Mouse (Mus musculus) CH12.LX (cell line): Measurements from ENCODE around the gene Chrne. TPM values are rescaled to one million over a fixed set of nuclear protein-coding genes. Genes with fewer than 3 reads are reported as not detected.

ENCODE experiments used
- DNase-seq: peaks from one replicate; pipeline ENCODE4 v3.0.0-alpha.2; 2013; ENCODE audit errors: extremely low read depth
- H3K27ac ChIP-seq: 2 replicates; pipeline ENCODE4 v1.5.1; 2012; ENCODE audit warnings: low read depth, mild to moderate bottlenecking, control low read depth, moderate library complexity; ENCODE audit not compliant: insufficient read depth
- H3K27me3 ChIP-seq: replicated peaks from 2 replicates; pipeline ENCODE3; 2012; ENCODE audit warnings: inconsistent platforms
- H3K36me3 ChIP-seq, 2 experiments: replicated peaks in 1 of 2; 2 replicates each; pipeline versions ENCODE3 to v1.6.1; 2012; ENCODE audit warnings: inconsistent platforms in 1 of 2, low read length in 1 of 2, mild to moderate bottlenecking in 1 of 2, mixed read lengths in 1 of 2, moderate library complexity in 1 of 2; ENCODE audit not compliant: control insufficient read depth in 1 of 2, insufficient read depth in 1 of 2
- H3K4me1 ChIP-seq, 2 experiments: 2 replicates each; pipeline ENCODE4 v1.6.1; 2012; ENCODE audit warnings: inconsistent platforms in 1 of 2, moderate library complexity in 1 of 2; ENCODE audit not compliant: insufficient read depth in 2 of 2, control insufficient read depth in 1 of 2
- H3K4me2 ChIP-seq: 2 replicates; pipeline ENCODE4 v1.6.1; 2012; ENCODE audit warnings: low read depth, mild to moderate bottlenecking, control low read depth; ENCODE audit not compliant: poor library complexity, insufficient read depth, severe bottlenecking
- H3K4me3 ChIP-seq, 3 experiments: fragments of 150-350 bp in 1 of 3; sonication (generic) in 1 of 3; replicated peaks in 1 of 3; 2 replicates each; pipeline versions ENCODE3 to v1.5.1; 2011 to 2012; ENCODE audit warnings: low read depth in 2 of 3, low read length in 2 of 3, mild to moderate bottlenecking in 2 of 3, moderate library complexity in 2 of 3, control low read depth in 1 of 3, improper control_type of control experiment in 1 of 3, inconsistent platforms in 1 of 3, mixed read lengths in 1 of 3; ENCODE audit not compliant: poor library complexity in 1 of 3
- H3K79me2 ChIP-seq: replicated peaks from 2 replicates; pipeline ENCODE4 v1.6.1; 2012; ENCODE audit warnings: mild to moderate bottlenecking, moderate library complexity; ENCODE audit not compliant: control insufficient read depth, poor library complexity, insufficient read depth, severe bottlenecking; ENCODE audit errors: extremely low read depth
- H3K9ac ChIP-seq: 2 replicates; pipeline ENCODE4 v1.6.1; 2012; ENCODE audit warnings: low read depth, mild to moderate bottlenecking, control low read depth, moderate library complexity; ENCODE audit not compliant: insufficient read depth
- H3K9me3 ChIP-seq: replicated peaks from 2 replicates; pipeline ENCODE3; 2012; ENCODE audit warnings: low read length, inconsistent platforms, mixed read lengths
- BHLHE40 ChIP-seq: IDR thresholded peaks from 2 replicates; pipeline ENCODE4 v1.6.1; 2011; ENCODE audit warnings: mild to moderate bottlenecking, low read depth, low read length, improper control_type of control experiment
- CHD1 ChIP-seq: IDR thresholded peaks from 2 replicates; pipeline ENCODE4 v1.6.1; 2012; ENCODE audit warnings: low read depth, low read length, improper control_type of control experiment, inconsistent platforms
- ELF1 ChIP-seq: IDR thresholded peaks from 2 replicates; pipeline ENCODE4 v1.6.1; 2014; ENCODE audit warnings: low read depth, mild to moderate bottlenecking, inconsistent platforms, low read length, improper control_type of control experiment
- ETS1 ChIP-seq: conservative IDR thresholded peaks from 2 replicates; pipeline ENCODE4 v1.6.1; 2012; ENCODE audit warnings: low read depth, mild to moderate bottlenecking, inconsistent platforms, low read length, improper control_type of control experiment, moderate library complexity
- GABPA ChIP-seq: IDR thresholded peaks from 2 replicates; pipeline ENCODE4 v1.6.1; 2012; ENCODE audit warnings: low read depth, low read length, improper control_type of control experiment, inconsistent platforms; ENCODE audit not compliant: insufficient replicate concordance
- IRF4 ChIP-seq: IDR thresholded peaks from 2 replicates; pipeline ENCODE4 v1.6.1; 2014; ENCODE audit warnings: low read depth, mild to moderate bottlenecking, inconsistent platforms, low read length, improper control_type of control experiment
- JUN ChIP-seq: IDR thresholded peaks from 2 replicates; pipeline ENCODE4 v1.6.1; 2011; ENCODE audit warnings: low read depth, mild to moderate bottlenecking, low read length, improper control_type of control experiment, moderate library complexity; ENCODE audit not compliant: insufficient read depth
- JUND ChIP-seq: conservative IDR thresholded peaks from 2 replicates; pipeline ENCODE4 v1.6.1; 2011; ENCODE audit warnings: low read depth, low read length, improper control_type of control experiment
- MAX ChIP-seq: IDR thresholded peaks from 2 replicates; pipeline ENCODE4 v1.6.1; 2011; ENCODE audit warnings: low read length, improper control_type of control experiment
- MAZ ChIP-seq: IDR thresholded peaks from 2 replicates; pipeline ENCODE4 v1.6.1; 2012; ENCODE audit warnings: low read depth, mild to moderate bottlenecking, inconsistent platforms, low read length, improper control_type of control experiment, moderate library complexity
- MEF2A ChIP-seq: IDR thresholded peaks from 2 replicates; pipeline ENCODE4 v1.6.1; 2014; ENCODE audit warnings: low read depth, mild to moderate bottlenecking, inconsistent platforms, low read length, improper control_type of control experiment, borderline replicate concordance
- MXI1 ChIP-seq: IDR thresholded peaks from 2 replicates; pipeline ENCODE4 v1.6.1; 2011; ENCODE audit warnings: mild to moderate bottlenecking, low read depth, low read length, improper control_type of control experiment
- NRF1 ChIP-seq: IDR thresholded peaks from 2 replicates; pipeline ENCODE4 v1.6.1; 2014; ENCODE audit warnings: low read depth, mild to moderate bottlenecking, inconsistent platforms, low read length, improper control_type of control experiment, moderate library complexity
- POLR2A ChIP-seq: IDR thresholded peaks from 2 replicates; pipeline ENCODE4 v1.6.1; 2011; ENCODE audit warnings: low read depth, mild to moderate bottlenecking, improper control_type of control experiment, low read length
- SIN3A ChIP-seq: IDR thresholded peaks from 2 replicates; pipeline ENCODE4 v1.6.1; 2012; ENCODE audit warnings: low read length, improper control_type of control experiment, inconsistent platforms
- SMC3 ChIP-seq: IDR thresholded peaks from 2 replicates; pipeline ENCODE4 v1.6.1; 2011; ENCODE audit warnings: low read depth, low read length, improper control_type of control experiment
- TBP ChIP-seq: conservative IDR thresholded peaks from 2 replicates; pipeline ENCODE4 v1.6.1; 2011; ENCODE audit warnings: low read depth, low read length, improper control_type of control experiment
- UBTF ChIP-seq: IDR thresholded peaks from 2 replicates; pipeline ENCODE4 v1.6.1; 2012; ENCODE audit warnings: low read depth, mild to moderate bottlenecking, inconsistent platforms, low read length, improper control_type of control experiment, moderate library complexity
- USF1 ChIP-seq: IDR thresholded peaks from 2 replicates; pipeline ENCODE4 v1.6.1; 2014; ENCODE audit warnings: low read depth, mild to moderate bottlenecking, inconsistent platforms, low read length, improper control_type of control experiment
- USF2 ChIP-seq: conservative IDR thresholded peaks from 2 replicates; pipeline ENCODE4 v1.6.1; 2011; ENCODE audit warnings: low read depth, low read length, improper control_type of control experiment
- ZC3H11A ChIP-seq: IDR thresholded peaks from 2 replicates; pipeline ENCODE4 v1.6.1; 2012; ENCODE audit warnings: low read depth, mild to moderate bottlenecking, inconsistent platforms, low read length, improper control_type of control experiment
- ZNF384 ChIP-seq: IDR thresholded peaks from 2 replicates; pipeline ENCODE4 v1.6.1; 2012; ENCODE audit warnings: low read depth, low read length, improper control_type of control experiment, inconsistent platforms
- dilution Hi-C: fragments of 300-500 bp; cut with MboI; formaldehyde crosslinking; loops from 2 replicates; pipeline ENCODE4 v1.14.3; 2020; ENCODE audit warnings: low sequenced_read_pairs; ENCODE audit not compliant: extremely low pct_unique_long_range_greater_than_20kb, extremely low pct_ligation_motif_present
- in situ Hi-C: fragments of 300-500 bp; cut with MboI; formaldehyde crosslinking; loops from 3 replicates; pipeline ENCODE4 v1.14.3; 2019; ENCODE audit warnings: low sequenced_read_pairs, low pct_ligation_motif_present, low pct_unique_long_range_greater_than_20kb, mixed read lengths
- polyA plus RNA-seq: library from polyadenylated mRNA; unstranded; fragments of >175 nt; gene quantifications from 2 replicates; pipeline ENCODE4 v1.2.1, GENCODE M21; 2012; ENCODE audit warnings: low read depth; ENCODE audit not compliant: insufficient read length
- total RNA-seq, 2 experiments: library from RNA; depleted of rRNA; stranded (reverse); fragments of 300-350 nt in 1 of 2; fragments of >200 nt in 1 of 2; gene quantifications; 2 replicates each; pipeline ENCODE4 v1.2.3; 2012 to 2014

Chrne gene
- total and polyA plus RNA-seq, 3 experiments = not detected

DNA sequence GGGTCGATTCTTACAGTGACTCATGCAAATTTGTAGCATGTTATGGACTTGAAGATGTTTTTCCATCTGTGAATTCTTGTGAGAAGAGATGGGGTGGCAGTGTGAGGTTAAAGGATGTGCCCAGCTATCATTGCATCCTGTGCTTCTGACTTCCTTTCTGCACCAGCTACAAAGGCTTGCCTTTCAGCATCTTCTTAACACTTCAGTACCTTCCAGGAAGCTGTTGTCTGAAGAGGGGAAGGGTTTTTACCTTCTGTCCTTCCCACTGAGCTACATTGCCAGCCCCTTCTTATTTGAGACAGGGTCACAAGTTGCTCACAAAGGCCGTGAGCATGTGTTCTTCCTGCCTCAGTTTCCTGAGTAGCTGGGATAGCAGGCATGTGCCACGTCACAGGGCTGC lies 38.1 kb downstream of the Chrne start (continued):
- TF ChIP-seq UBTF (no peak), ETS1 (no peak), TBP (0 out of 2 replicates have a peak, but pooled peaks have one; percentile 17), USF1 (no peak), NRF1 (no peak)

DNA sequence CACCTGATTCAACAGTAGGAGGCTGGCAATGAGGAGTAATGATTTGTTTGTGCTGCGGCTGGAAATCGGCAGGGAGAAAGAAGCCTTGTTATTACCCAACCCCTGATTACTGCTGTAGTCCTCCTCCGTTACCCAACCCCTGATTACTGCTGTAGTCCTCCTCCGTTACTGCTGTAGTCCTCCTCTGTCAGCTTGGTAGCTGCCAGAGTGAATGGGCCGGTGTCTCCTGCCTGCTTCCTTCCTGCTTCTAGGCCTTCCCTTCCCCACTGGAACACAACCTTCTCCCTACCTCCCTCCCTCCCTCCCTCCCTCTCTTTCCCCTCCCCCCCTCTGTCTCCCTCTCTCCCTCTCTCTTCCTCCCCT lies 38.7 kb downstream of the Chrne start:
- H3K79me2 ChIP-seq = peaks cover 7% of the 10 kb centered on the region; the same call in 1 of the 2 replicates
- no peaks in the 10 kb centered on the region for H3K27me3 ChIP-seq
- H3K4me3 ChIP-seq = peak overlapping the region in 1 of 3 experiments; percentile 30
- TF ChIP-seq SMC3 = no peak
- TF ChIP-seq MAZ = peak; percentile 55; the same call in 1 of the 2 replicates
- no peak for TF ChIP-seq USF2
- TF ChIP-seq MAX = 0 out of 2 replicates have a peak, but pooled peaks have one; percentile 15
- 0 out of 2 replicates have a peak, but pooled peaks have one; percentile 22 for TF ChIP-seq IRF4
- TF ChIP-seq SIN3A = 0 out of 2 replicates have a peak, but pooled peaks have one; percentile 6
- TF ChIP-seq JUN = no peak
- TF ChIP-seq MXI1 = no peak
- no peak for TF ChIP-seq NRF1
- no peak for TF ChIP-seq JUND
- no peak for TF ChIP-seq MEF2A
- no peak for DNase-seq
- in situ Hi-C loops = no loop called here
- dilution Hi-C loops = no loop called here
- H3K36me3 ChIP-seq = peaks cover 0 to 33% of the 10 kb centered on the region in 2 experiments
- peak overlapping the region; percentile 66 for H3K27ac ChIP-seq
- H3K4me1 ChIP-seq = peaks cover 34 to 98% of the 10 kb centered on the region in 2 experiments
- H3K4me2 ChIP-seq = peak overlapping the region; percentile 33; the same call in 1 of the 2 replicates
- no peaks in the 10 kb centered on the region for H3K9me3 ChIP-seq
- peak overlapping the region; percentile 39 for H3K9ac ChIP-seq

DNA sequence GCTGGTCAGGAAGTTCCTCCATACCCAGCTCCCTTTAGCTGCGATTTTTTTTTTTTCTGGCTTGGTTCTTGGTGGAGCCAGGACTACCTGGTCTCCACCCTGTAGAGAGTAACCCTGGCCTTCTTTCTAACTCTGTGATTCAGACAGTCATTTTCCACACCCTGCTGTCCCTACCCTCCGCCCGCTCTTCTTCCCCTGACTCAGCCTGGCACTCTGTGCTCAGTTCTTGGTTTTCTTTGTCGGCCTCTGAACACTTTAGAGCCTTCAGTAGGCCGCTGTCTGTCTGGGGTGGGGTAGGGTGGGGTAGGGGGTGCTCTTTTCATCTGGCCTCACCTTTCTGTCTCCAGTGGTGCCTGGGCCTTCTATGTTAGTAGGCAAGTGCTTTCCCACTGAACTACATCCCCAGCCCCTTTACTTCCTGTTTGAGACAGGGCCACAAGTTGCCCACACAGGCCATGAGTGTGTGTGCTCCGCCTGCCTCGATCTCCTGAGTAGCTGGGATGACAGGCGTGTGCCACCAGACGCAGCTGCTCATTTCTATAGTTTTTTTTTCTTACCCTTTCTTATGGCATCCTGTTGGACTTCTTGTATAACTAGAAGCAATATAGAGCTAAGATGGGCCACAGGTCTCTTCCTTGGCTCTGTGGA lies 39.2 kb downstream of the Chrne start:
- Histone ChIP-seq H3K36me3 (peaks cover 0 to 35% of the 10 kb centered on the region in 2 experiments), H3K9me3 (no peaks in the 10 kb centered on the region), H3K4me1 (peaks cover 32 to 98% of the 10 kb centered on the region in 2 experiments), H3K27ac (peak overlapping the region; percentile 66), H3K4me2 (no peak overlapping the region), H3K9ac (peak overlapping the region; percentile 39), H3K4me3 (peak overlapping the region in 1 of 3 experiments; percentile 30)
- in situ Hi-C loops = no loop called here
- dilution Hi-C loops = no loop called here
- TF ChIP-seq ELF1 (peak; percentile 55), GABPA (no peak), ZNF384 (peak; percentile 23; the same call in 1 of the 2 replicates), ZC3H11A (no peak), CHD1 (no peak), BHLHE40 (0 out of 2 replicates have a peak, but pooled peaks have one; percentile 13), POLR2A (no peak), MXI1 (0 out of 2 replicates have a peak, but pooled peaks have one; percentile 20)
- TF ChIP-seq, all 38 proteins: peak for 4
- DNase-seq = no peak
- Histone ChIP-seq H3K79me2 (peaks cover 7% of the 10 kb centered on the region; the same call in 1 of the 2 replicates), H3K27me3 (no peaks in the 10 kb centered on the region)
